Mouse (Mus musculus) kidney, adult 2 months (tissue): ENCODE measurements at regions not wholly inside any gene's neighbourhood (a gene's known extent, or its start where the extent isn't known, plus 50 kb on each side); places are given as distances from the start of the nearest gene placed in this dataset.

Experiments
- DNase-seq: peaks from one replicate; pipeline ENCODE4 v3.0.0; 2021
- H3K27ac ChIP-seq: fragments of 200-500 bp; 2 replicates; pipeline ENCODE4 v1.5.1; 2012; ENCODE audit warnings: low read depth, low read length, control low read depth, inconsistent platforms; ENCODE audit not compliant: insufficient read depth
- H3K27me3 ChIP-seq: fragments of 200-500 bp; replicated peaks from 2 replicates; pipeline ENCODE4 v1.6.1; 2012; ENCODE audit warnings: mild to moderate bottlenecking, moderate library complexity, low read length, inconsistent platforms; ENCODE audit not compliant: control insufficient read depth, insufficient read depth
- H3K36me3 ChIP-seq: fragments of 200-500 bp; 2 replicates; pipeline ENCODE4 v1.6.1; 2012; ENCODE audit warnings: mild to moderate bottlenecking, moderate library complexity, low read length, inconsistent platforms; ENCODE audit not compliant: control insufficient read depth, insufficient read depth
- H3K4me1 ChIP-seq: fragments of 200-500 bp; 2 replicates; pipeline ENCODE4 v1.6.1; 2011; ENCODE audit warnings: low read length; ENCODE audit not compliant: control insufficient read depth, insufficient read depth
- H3K4me3 ChIP-seq: fragments of 200-500 bp; 2 replicates; pipeline ENCODE4 v1.5.1; 2011; ENCODE audit warnings: mild to moderate bottlenecking, low read depth, low read length, control low read depth; ENCODE audit not compliant: insufficient read depth
- CTCF ChIP-seq: fragments of 200-500 bp; conservative IDR thresholded peaks from 2 replicates; pipeline ENCODE4 v1.5.1; 2011; ENCODE audit warnings: low read depth, mild to moderate bottlenecking, control low read depth, low read length, moderate library complexity, mixed read lengths; ENCODE audit not compliant: insufficient read depth, insufficient read length
- POLR2A ChIP-seq: fragments of 200-500 bp; IDR thresholded peaks from one replicate; pipeline ENCODE4 v1.6.1; 2011; ENCODE audit warnings: low read depth, low read length, control low read depth
- WGBS: fragments of 180-500 bp; shearing (Covaris S2); methylation state at CpG from one replicate; pipeline ENCODE4 v1.1.7; 2018; 5-methylcytosine and 5-hydroxymethylcytosine counted together

DNA sequence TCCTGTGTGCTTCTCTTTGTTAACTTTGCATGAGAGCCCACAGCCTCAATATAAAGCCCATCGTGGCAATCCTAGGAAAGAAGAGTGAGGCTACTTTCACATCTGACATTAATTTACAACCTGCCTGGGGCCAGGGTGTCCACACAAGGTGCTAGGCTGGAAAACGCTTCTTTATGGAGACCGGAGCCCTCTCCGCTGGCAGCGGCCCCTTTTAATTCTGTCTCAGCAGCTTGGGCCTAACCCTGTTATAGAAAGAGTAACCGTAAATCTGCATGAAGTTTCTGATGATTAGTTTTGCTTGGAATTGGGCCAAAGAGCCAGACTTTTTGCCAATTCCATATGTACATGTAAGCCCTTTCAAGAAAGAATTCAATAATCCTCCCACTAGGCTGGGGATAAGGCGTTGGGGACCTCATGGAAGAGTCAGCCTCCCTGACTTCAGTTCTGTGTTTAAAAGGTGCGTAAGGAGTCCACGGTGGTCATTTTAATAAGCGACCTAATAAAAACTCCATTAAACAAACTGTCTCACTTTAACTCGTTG, 304.2 kb upstream of the Dynlrb2 start:
- 82% methylated on average over 11 of the region's 11 CpGs for WGBS
- TF ChIP-seq POLR2A = no peak
- TF ChIP-seq CTCF = no peak
- DNase-seq = no peak

DNA sequence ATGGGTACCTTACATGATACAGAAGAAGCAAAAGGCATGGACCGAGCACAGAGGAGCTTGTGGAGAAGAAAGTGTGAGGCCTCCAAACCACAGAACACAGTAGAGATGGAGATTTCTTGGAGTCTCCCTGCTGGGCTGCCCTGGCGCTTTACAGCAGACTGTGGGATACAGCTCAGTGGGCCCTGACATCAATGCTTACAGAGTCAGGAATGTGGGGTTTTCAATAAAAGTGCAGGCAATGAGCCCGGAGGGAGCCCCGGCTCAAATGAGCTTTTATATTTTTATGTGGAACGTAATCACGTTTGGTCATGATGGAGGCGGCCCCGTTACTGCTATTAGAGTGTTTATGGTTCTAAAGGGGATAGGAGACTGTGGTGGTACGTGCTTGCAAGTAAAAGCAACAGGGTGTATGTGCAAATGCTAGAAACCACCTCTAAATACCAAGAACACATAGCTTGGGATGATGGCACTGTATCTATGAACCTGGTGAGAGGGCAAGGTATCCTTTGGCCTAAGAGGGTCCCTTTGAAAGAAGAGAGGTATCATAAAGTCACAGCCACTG, 308.1 kb upstream of the Dynlrb2 start:
- TF ChIP-seq CTCF = no peak
- TF ChIP-seq POLR2A = no peak
- H3K4me1 ChIP-seq = no peaks in the 10 kb centered on the region
- no peak overlapping the region for H3K4me3 ChIP-seq
- no peak overlapping the region for H3K27ac ChIP-seq
- H3K27me3 ChIP-seq = no peaks in the 10 kb centered on the region
- WGBS = 76% methylated on average over 9 of the region's 9 CpGs
- no peaks in the 10 kb centered on the region for H3K36me3 ChIP-seq
- DNase-seq = no peak

More for the DNA sequence above, 304.2 kb upstream of the Dynlrb2 start:
- Histone ChIP-seq H3K27me3 (no peaks in the 10 kb centered on the region), H3K27ac (no peak overlapping the region), H3K36me3 (no peaks in the 10 kb centered on the region), H3K4me1 (no peaks in the 10 kb centered on the region), H3K4me3 (no peak overlapping the region)

DNA sequence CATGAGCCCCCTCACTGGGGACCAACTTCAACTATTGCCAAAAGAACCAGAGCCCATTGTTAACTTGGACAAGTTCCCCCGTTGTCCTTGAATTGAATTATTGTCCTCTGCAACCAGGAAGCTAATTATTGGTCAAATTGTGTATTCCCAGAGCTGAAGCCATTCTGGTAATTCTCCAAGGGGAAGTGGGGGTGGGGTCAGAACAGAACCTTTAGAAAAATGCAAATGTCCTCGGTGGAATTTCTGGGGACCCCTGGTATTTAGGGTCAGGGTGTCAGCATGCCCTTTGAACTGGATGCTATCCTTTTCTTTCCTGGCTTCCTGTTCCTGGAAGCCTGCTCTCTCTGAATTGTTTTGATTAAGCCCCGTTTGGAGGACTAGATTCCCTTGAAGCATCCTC, 312.7 kb upstream of the Dynlrb2 start:
- H3K27ac ChIP-seq = no peak overlapping the region
- TF ChIP-seq CTCF = no peak
- TF ChIP-seq POLR2A = no peak
- no peaks in the 10 kb centered on the region; the same call in 1 of the 2 replicates for H3K4me1 ChIP-seq
- H3K4me3 ChIP-seq = no peak overlapping the region
- peak; percentile 66 for DNase-seq
- no peaks in the 10 kb centered on the region for H3K27me3 ChIP-seq
- no peaks in the 10 kb centered on the region for H3K36me3 ChIP-seq
- 25% methylated on average over 3 of the region's 3 CpGs for whole genome bisulfite sequencing

DNA sequence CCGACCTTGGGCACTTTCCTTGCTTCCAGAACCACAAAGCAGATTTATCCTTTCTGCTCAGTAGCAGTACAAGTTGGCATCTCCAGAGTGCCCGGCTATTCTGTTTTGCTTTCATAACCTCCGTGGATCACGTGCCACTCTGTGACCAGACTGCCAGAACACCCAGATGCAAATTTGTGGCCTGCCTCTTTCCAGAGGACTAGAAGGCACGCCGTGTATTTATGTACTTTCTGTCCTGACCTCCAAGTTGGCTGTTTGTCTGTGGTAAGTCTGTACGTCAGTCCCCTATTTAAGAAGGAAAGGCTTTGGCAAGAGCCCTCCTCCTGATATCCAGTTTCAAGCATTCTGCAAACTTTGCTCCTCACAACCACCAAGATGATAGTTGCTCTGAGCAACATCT, 319.6 kb upstream of the Dynlrb2 start:
- H3K27ac ChIP-seq = no peak overlapping the region
- 72% methylated on average over 7 of the region's 7 CpGs for WGBS
- H3K4me1 ChIP-seq = no peaks in the 10 kb centered on the region; the same call in 1 of the 2 replicates
- TF ChIP-seq POLR2A = no peak
- no peak for TF ChIP-seq CTCF
- H3K27me3 ChIP-seq = no peaks in the 10 kb centered on the region
- DNase-seq = peak; percentile 26
- no peak overlapping the region for H3K4me3 ChIP-seq
- no peaks in the 10 kb centered on the region for H3K36me3 ChIP-seq

DNA sequence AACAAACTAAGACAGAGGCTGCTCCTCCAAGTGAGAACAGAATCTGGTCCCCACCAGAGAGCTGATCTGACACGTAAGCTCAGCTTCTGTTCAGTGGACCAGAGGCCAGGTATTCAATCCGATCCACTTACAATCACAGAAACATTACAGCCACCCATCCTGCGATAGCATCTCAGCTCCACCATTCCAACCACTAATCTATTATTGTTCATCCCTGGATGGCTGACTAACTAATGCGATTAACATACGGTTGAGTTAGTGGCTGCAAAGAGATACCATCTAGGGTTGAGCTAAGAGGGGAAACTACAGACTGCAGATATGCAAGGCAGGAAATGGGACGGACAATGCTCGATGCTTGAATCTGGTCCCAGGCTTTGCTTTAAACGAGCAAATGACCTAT, 320.5 kb upstream of the Dynlrb2 start:
- 67% methylated on average over 8 of the region's 8 CpGs for WGBS
- H3K36me3 ChIP-seq = no peaks in the 10 kb centered on the region
- TF ChIP-seq CTCF (no peak), POLR2A (no peak)
- no peaks in the 10 kb centered on the region for H3K27me3 ChIP-seq
- H3K4me3 ChIP-seq = no peak overlapping the region
- H3K4me1 ChIP-seq = no peaks in the 10 kb centered on the region; the same call in 1 of the 2 replicates
- DNase-seq = no peak
- no peak overlapping the region for H3K27ac ChIP-seq

DNA sequence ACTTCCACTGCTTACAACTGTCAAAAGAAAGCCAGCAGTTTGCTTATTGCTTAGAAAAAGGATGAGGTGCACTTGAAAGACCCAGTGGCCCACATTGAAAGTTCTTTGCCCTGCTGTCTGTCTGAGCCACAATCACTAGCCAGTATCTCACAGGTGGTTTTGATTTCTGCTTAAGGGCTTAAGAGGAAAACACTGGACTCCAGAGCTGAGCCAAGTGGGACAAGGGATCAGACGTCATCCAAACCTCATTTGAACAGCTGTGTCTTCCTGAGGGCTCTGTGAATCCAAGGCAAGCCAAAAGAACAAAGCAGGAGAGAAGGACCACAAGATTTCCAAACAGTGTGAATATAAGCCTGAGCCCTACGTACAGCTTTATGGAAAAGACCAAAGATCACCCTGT, 326.8 kb upstream of the Dynlrb2 start:
- 71% methylated on average over 2 of the region's 2 CpGs for WGBS
- H3K27ac ChIP-seq = no peak overlapping the region
- no peaks in the 10 kb centered on the region for H3K27me3 ChIP-seq
- H3K36me3 ChIP-seq = no peaks in the 10 kb centered on the region
- no peak for TF ChIP-seq POLR2A
- H3K4me3 ChIP-seq = no peak overlapping the region
- DNase-seq = no peak
- H3K4me1 ChIP-seq = no peaks in the 10 kb centered on the region

DNA sequence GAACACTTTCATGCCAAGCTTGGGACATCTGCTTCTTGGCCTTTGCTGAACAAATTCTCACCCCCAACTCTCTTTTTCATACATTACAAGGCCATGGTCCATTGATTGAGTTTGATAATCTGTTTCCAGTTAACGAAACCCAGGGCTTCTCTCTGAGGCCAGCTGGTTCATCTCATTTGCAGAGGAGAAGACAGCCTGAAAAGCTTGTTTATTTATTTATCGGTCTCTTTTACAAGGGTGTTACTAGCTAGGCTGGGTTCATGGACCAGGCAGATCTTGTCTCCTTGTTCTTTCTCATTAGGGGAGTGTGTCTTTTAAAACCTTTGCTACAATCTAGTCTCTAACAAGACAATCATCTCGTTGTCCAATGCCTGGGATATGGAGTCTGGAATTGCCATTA, 329.9 kb upstream of the Dynlrb2 start:
- peak; percentile 19 for DNase-seq
- H3K36me3 ChIP-seq = no peaks in the 10 kb centered on the region
- no peak overlapping the region for H3K27ac ChIP-seq
- WGBS = 58% methylated on average over 3 of the region's 3 CpGs
- TF ChIP-seq CTCF (no peak), POLR2A (no peak)
- H3K27me3 ChIP-seq = no peaks in the 10 kb centered on the region
- H3K4me3 ChIP-seq = no peak overlapping the region
- H3K4me1 ChIP-seq = no peaks in the 10 kb centered on the region

DNA sequence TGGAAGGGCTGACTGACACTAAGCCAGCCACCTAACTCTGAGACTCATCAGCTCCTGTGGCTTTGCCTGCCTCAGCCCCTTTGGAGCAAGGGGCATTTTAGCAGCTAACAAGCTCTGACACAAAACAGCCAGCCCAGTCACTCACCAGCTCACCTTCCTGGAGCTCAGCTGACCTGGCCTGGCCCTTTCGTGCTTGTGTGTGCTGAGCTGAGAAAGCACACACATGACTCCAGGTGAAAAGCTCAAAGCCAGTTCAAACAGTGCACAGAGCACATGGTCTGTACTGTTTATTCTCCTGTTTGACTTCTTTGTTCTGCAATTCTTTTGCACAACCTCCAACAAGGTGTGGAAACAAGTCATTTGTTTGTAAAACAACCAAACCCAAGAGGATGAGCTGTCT, 330.8 kb upstream of the Dynlrb2 start:
- H3K4me1 ChIP-seq = no peaks in the 10 kb centered on the region
- H3K27ac ChIP-seq = no peak overlapping the region
- WGBS = 76% methylated on average over 1 of the region's 1 CpGs
- H3K36me3 ChIP-seq = no peaks in the 10 kb centered on the region
- H3K27me3 ChIP-seq = no peaks in the 10 kb centered on the region
- DNase-seq = no peak
- TF ChIP-seq POLR2A (no peak), CTCF (no peak)
- H3K4me3 ChIP-seq = no peak overlapping the region
